Mouse (Mus musculus) spleen, postnatal 36 days (tissue): Measurements from ENCODE around the gene Gprc5c.

Source experiments
- DNase-seq, 2 experiments: peaks; one replicate each; pipeline ENCODE4 v3.0.0; 2022; ENCODE audit warnings: low spot score in 2 of 2, mixed read lengths in 1 of 2

Gene Gprc5c

DNA sequence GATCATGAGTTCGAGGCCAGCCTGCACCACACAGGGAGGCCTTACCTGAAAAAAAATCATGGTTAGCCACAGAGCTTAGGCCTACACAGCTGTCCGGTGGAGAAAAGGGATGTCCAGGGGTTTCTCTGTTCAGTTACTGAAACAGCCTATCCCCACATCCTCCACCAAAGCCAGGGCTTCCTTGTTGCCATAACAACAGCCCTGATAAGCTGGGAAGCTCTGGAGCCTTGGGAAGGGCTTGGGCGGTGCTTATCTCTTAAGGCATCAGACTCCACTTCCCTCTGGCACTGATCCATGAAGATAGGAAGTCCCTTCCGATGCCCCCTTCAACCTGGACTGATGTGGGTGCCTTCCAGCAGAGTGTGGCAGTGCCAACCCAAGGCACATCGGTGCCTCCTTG, 17.8 kb upstream of the Gprc5c start:
- DNase-seq: no peak

DNA sequence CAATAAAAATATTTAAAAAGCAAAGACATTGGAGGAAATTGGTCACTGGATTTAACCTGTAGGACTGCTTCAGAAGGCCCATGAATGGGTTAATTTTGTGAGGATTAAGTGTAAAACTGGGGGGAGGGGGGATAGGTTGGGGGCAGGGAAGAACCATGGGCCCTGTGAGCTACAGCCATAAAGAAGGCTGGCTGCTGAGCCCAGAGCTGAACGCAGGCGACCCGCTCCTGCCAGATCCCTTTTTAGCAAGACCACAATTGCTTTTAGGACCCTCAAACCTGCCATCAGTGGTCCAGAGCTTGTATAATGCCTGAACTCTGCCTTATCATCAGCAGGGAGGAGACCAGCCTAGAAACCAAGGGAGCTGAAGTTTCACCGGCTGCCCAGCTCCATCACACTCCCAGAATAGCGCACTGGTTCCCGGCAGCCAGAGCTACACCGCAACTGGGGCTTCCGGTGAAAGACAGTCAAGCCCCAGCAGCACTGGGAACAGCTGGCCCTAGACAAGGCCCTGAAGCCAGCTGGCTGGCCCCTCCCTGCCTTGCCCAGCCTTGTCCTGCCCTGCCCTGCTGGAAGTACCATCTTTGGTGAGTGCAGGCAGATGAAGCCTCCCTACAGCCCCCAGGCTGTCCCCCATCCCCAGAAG, 7.0 kb upstream of the Gprc5c start:
- no peak for DNase-seq

DNA sequence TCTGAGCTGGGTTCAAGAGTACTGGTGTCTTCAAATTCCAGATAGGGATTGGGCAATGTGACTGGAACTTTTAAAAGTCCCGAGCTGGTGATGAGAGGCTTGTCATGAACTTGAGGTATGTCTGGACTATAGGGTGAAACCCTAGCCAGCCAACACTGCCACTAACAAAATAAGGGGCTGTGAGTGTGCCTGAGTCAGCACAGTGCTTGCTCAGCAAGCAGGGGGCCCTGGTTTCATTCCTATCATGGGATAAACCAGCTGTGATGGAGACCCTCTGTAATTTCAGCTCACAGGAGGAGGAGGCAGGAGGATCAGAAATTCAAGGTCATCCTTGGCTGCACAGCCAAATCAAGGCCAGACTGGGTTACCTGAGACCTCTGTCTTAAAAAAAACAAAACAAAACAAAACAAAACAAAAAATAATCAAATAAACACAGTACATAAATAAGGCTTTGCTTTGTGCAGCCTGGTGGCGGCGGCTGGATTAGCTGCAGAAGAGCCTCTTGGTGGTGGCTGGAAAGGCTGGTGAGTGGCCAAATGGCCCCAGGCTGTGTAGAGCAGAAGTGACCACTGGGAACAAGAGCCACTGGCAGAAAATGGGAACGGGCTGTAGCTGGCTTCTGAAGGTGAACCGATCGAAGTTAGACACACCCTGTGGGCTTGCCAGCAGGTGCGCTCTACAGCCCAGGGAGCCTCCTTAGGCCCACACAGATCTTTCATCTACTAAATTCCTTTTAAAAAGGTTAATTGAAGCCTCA, 6.3 kb upstream of the Gprc5c start:
- no peak for DNase-seq

DNA sequence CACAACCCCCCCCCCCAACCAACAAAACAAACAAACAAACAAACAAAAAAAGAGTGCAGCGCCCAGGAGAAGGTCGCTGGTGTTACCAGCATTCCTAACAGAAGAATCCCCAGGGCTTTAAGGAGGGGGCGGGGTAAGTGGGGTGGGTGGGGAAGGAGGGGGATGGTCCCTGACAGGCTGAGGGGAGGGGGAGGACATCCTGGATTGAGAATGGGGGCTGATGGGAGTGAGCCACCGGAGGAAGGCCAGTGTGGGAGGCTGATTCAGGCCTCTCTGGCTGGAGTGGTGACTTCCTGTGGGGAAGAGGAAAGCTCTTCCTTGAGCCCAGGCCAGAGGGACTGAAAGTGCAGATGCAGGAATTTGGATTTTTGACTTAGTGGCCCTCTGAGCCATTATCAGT, 4.6 kb upstream of the Gprc5c start:
- DNase-seq: no peak

DNA sequence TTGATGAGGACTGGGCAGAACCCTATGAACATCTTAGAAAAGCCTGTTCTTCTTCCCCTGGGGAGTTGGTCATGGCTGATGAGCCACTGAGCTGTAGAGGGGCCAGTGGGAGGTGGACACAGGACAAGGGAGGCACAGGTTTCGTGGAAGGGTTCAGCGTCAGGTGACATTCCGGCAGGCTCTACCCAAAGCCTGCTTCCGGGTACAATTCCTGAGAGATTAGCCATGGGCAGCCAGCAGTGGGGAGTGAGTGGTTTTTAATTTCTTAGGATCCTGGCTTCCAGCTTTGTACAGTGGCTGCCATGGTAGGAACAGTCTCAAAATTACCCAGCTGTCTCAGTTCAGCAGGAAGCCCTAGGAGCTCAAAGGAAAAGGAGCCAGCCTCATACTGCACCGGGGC, 3.9 kb upstream of the Gprc5c start:
- no peak for DNase-seq

DNA sequence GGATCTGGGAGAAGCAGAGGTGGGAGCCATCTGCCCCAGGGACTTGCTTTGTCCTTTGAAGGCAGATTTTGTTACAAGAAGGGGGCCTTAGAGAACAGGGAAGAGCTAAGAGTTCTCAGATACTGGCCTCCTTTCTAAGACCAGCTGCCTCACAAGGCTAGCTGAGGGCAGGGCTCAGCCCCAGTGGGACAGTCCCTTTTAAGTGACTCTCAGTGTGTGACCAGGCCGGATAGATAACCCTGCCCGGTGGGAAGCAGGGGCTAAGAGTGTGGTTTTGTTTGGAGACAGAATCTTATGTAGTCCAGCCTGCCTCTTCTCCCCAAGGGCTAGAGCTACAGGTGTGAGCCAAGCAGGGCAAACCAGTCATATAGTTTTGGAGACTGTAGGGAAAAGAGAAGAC, 1.4 kb upstream of the Gprc5c start:
- no peak for DNase-seq

DNA sequence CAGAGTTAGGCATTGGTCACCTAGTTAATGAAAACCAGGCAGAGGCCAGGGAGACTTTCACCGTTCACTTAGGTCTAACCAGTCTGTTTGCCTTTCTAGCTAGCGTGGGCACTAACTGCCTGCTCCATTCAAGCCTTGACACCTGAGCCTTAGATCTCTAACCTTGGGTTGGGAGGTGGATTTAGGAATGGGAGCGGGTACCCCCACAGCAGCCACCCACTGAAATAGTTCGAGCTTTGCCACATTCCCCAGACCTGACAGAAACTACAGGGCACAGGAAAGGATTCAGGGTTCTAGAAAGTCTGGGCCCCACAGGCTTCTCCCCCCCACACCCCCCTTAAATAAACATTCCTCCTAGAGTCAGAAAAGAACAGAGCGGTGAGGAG, 893 bp upstream of the Gprc5c start:
- DNase-seq: no peak

DNA sequence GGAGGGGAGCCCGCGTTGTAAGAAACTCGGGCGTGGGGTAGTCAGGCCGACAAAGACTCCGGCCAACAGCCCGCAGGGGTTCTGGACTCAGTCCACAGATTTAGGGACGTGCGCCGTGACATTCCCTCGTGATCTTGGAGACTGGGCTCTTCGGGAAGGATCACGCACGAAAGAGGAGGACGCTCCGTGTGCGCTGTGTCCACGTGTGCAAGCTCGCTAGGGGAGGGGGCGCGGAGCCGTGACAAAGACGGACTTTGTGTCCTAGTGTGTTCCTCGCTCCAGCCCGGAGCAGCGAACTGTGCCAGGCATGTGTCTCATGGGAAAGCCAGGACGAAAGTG, 286 bp downstream of the Gprc5c start:
- DNase-seq: no peak

DNA sequence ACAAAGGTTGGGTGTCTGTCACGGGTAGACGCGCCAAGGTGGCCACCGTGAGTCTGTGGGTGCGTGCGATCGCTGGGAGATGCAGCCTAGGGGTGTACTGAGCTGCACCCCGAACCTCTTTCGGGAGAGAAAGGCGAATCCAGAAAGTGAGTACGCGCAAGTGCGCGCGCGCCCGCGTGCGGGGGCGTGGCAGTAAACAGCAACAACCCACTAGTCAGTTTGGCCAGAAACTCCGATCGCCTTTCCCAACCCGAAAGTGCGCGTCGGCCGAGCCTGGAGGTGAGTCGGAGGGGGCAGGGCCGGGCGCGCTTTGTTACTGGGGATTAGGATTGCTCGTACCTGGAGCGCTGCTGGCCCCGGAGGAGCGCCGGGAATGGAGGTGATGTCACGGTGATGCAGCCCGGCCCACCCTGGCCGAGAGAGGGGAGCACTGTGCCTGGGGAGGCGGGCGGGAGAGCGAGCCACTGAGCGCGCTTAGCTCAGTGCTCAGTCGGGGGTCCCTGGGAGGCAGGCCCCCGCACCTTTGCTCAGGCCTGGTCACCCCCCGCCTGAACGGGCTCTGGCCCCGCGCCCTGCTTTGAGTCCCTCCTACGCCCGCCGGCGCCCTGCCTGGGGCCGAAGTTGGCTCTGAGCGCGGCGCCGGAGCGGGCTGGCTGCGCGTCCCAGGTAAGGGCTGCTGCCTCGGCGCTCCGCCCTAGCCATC, 807 bp downstream of the Gprc5c start:
- no peak for DNase-seq

DNA sequence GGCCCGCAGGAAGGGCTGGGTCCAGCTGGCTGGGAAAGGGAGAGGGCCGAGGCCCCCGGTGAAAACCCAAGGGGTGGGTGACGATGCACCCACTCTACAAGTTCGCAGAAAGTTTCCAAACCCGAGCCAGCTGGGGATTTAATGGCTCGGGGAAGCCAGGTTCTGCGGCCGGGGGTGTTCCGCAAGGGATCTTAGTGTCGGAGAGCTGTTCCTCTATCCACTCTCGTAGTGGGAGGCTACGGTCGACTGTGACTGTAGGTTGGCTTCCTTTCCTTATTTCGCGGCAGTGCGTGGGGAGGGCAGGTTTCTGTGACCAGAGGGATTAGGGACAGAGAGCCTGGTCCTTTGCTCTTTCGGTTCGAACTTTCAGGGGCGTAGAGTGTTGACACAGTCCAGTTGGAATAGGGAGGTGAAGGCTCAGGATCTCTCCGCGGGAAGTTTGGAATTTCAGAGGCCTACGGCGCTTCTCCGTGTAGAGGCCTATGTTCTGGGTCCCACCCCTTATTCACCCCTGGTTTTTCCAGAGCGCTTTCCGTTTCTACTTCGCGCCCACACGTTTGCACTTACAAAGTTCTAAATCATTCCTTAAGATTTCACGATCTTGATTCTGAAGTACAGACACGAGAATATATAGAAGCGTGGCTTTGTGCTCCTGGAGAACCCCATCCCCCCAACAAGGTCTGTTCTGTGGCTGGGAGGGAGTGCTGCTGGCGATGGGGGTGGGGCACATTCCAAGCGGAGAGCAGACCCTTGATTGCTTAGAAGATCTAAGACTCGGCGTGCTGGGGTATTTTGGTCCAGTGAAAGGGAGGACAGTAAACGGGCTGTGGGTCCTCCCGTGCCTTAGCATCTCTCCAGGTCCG, 1.6 kb downstream of the Gprc5c start:
- no peak for DNase-seq

DNA sequence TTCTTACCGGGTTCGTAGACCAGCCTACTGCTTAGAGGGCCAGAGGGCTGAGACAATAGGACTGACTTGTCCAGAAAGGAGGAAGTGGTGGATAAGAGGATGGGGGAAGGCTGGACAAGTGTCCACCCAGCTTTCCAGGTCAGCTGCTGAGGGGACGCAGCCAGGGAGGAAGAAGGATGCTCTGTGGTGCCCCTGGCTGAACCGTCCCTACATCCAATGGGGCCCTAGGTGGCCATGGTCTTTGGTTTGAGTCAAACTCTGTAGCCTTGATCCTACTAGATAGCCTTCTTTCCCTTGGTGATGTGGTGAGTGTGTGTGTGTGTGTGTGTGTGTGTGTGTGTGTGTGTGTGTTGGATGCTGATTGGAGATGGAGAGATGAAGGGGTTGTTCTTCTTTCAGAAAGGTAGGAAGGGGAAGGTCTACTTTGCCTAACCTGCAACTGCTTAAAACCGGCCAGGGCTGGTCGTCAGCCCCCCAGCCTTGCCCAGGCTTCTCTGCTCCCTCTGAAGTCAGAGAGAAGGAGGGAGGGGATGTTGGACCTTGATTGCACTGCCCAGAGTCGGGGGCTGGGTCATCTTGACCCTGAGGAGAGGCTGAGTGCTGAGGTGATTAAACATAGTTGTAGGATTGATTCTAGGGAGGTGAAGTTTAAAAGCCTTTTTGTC, 2.4 kb downstream of the Gprc5c start:
- DNase-seq: no peak

DNA sequence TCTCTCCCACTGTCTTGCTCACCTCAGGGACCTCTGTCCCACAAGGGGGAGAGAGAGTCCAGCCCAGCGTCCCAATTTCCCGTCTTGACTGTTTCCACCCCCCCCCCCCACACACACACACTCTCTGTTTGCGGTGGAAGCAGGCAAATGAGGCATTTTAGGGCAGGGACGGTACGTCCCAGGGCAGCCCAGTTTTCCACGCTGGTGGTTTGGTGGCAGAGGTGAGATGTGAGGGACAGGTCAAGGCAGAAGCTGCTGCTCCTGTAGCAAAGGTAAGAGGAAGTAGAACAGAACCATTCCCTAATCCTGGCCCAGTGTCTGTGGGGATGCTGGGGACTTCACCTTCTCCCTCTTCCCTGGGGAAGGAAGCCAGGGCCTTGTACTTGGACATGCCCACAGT, 3.6 kb downstream of the Gprc5c start:
- DNase-seq: no peak

DNA sequence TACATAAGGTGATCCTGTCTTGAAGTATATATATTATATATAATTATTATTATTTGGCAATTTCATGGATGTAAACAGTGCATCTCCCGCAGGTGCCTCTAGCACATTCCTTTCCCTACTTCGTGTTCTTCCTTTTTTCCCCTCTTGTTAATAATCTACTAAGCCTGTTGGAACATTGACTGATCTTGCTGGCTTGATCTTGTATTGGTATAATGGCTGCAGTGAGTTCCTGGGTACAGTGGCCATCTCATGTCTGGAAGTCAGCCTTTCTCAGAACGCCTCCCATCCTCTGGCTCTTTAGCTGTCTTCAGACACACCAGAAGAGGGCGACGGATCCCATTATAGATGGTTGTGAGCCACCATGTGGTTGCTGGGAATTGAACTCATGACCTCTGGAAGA, 5.2 kb downstream of the Gprc5c start:
- no peak for DNase-seq

DNA sequence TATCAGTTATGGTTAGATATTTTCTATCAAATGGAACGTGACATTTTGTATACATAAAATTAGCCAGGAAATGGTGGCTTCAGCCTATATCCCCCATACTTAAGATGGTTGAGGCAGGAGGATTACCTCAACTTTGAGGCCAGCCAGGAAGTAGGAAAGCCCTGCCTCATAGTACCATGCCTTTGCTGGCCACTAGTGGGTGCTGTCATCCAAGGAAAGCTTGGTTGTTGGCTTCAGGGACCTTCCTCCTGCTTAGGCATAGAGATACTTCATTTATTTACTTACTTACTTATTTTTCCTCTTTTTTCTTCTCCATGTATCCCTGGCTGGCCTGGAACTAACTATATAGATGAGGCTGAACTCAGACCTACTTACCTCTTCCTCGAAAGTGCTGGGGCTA, 7.7 kb downstream of the Gprc5c start:
- DNase-seq: no peak

DNA sequence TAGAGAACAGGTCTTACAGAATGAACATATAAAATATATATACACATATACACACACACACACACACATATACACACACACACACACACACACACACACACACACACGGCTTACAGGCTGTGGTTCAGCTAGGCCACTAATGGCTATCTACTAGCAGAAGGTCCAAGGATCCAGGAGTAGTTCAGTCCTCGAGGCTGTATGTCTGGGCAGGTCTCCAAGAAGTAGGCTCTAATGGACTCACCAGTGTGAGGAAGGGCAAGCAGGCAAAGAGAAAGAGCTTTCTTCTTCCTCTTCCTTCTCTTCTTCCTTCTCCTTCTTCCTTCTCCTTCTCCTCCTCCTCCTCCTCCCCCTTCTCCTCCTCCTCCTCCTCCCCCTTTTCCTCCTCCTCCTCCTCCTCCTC, 10.1 kb downstream of the Gprc5c start:
- no peak for DNase-seq

DNA sequence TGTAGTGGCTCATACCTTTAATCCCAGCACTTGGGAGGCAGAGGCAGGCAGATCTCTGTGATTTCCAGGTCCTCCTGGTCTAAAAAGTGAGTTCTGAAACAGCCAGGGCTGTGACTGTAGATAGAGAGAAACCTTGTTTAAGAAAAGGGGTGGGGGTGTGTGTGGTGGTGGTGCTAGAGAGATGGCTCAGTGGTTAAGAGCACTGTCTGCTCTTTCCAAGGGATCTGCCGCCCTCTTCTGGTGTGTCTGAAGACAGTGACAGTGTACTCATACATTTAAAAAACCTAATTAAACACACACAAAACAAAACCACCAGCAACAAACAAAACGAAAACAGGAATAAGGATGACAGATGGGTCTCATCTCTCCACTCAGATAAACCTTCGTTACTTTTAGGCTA, 11.7 kb downstream of the Gprc5c start:
- DNase-seq: no peak

DNA sequence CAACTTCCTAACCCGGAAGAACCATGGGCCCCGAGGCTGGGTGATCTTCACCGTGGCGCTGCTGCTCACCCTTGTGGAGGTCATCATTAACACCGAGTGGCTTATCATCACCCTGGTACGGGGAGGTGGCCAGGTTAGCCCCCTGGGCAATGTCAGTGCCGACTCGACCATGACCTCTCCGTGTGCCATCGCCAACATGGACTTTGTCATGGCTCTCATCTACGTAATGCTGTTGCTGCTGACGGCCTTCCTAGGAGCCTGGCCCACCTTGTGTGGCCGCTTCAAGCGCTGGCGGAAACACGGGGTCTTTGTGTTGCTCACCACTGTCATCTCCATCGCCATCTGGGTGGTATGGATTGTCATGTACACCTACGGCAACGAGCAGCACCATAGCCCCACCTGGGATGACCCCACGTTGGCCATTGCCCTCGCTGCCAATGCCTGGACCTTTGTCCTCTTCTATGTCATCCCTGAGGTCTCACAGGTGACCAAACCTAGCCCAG, 13.0 kb downstream of the Gprc5c start:
- DNase-seq: no peak

DNA sequence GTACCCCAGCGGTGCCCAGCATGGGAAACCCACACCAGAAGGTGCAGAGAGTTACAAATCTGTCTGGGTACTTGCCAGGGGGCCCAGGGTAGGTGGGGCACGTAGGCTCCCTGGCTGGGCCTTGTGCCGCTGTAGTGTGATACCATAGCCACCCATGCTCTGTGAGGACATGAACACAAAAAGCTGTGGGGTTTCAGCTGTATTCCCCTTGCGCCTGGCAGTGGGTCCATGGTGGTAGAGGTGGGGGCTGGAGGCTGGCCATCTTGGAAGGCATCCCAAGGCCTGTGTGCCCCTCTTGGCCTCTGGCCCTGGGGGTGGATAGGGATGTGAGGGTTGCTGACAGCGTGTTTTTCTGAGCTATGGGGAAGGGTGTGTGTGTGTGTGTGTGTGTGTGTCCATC, 15.0 kb downstream of the Gprc5c start:
- no peak for DNase-seq

DNA sequence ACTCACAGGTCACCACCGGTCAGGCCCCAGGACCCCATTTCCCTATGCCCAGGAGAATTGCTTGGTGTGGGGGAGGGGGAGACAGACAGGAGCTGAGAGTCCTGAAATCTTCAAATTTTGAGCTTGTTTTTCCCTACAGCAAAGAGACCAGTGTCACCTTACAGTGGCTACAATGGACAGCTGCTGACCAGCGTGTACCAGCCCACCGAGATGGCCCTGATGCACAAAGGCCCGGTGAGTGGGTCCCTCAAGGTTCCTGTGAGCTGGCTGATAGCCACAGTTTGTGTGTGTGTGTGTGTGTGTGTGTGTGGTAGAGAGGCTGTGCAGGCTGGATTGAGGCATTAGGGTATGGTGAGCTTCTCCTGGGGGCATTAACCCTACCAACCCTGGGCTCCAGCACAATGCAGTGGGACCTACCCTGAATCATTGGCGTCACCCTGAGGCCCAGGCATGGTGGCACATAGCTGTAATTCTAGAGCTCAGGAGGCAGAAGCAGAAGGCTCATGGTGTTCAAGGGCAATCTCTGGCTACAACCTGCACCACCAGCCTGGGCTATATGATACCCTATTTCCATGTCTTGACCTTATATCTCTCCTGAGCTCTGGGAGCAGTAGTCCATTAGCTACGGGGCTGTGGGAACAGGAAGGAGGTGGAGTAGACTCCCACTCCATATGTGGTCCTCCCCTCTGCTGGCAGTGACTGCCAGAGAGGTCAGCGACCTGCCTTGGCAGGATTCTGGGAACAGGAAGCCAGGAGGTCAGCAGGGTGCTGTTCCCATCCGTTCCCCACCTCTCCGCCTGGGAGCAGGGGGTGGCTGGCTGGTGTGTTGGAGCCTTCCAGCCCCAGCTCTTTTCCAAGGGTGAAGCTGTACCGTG, 15.8 kb downstream of the Gprc5c start:
- DNase-seq: no peak

DNA sequence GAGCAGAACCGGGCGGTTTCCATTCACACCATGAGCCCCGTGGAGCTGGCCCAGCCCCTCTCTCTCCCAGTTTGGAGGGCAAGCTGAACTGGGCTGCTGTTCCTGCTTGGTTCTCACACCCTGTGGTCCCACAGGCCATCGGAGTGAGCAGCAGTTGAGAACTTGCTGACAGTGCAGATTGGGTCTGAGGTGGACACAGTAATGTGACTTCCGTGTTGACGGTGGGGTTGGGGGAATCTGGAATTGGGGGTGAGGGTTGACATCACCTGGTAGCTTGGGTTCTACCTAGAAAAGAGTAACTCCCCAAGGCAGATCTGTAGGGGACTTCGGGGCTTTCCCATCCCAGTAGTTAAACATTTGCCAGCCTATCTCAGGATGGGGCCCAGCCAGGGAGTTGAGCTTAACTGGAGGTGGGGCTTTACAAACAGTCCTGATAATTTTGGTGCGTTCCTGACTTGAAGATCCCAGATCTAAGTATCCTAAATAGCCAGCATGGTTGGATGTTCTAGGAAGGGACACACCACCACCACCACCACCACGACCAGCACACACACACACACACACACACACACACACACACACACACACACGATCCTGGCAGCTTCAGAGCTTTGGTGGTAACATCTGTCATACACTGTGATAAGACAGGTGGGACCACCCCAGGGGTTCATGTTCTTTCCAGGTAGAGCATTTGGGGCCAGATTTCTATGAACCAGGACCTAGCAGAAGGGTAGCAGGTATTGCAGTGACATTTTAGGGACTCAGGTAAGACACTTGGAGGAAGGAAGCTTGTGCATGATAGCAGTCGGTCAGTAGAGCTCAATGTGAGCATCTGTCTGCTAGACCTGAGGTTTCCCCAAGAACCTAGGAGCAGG, 16.6 kb downstream of the Gprc5c start:
- DNase-seq: no peak
